Mouse (Mus musculus): ENCODE results near the gene 4933428G20Rik. TPM values are rescaled to one million over a fixed set of nuclear protein-coding genes. Genes with fewer than 3 reads are reported as not detected.

The 4933428G20Rik gene
- polyA plus RNA-seq, 1 experiment from 2014 or later, result 0.15 TPM

Other genes starting within 250 kb of the 4933428G20Rik start
- 53.6 and 78.6 TPM in 2 replicates for gene Npepps, start 219.7 kb downstream of the 4933428G20Rik start, polyA plus RNA-seq (2014; fragmentation: Nextera tagmentation; extraction: Ambion mirVana)
- 58.4 and 64.8 TPM in 2 replicates for gene Mrpl45, start 184.6 kb downstream of the 4933428G20Rik start, polyA plus RNA-seq (2014; fragmentation: Nextera tagmentation; extraction: Ambion mirVana)
- 0.07 and 0.10 TPM in 2 replicates for gene Gpr179, start 148.3 kb downstream of the 4933428G20Rik start, polyA plus RNA-seq (2014; fragmentation: Nextera tagmentation; extraction: Ambion mirVana)
- 2.5 and 3.7 TPM in 2 replicates for gene Socs7, start 137.8 kb downstream of the 4933428G20Rik start, polyA plus RNA-seq (2014; fragmentation: Nextera tagmentation; extraction: Ambion mirVana)
- 5.2 and 7.4 TPM in 2 replicates for gene Arhgap23, start 84.8 kb downstream of the 4933428G20Rik start, polyA plus RNA-seq (2014; fragmentation: Nextera tagmentation; extraction: Ambion mirVana)
- gene Srcin1, start 75.8 kb upstream of the 4933428G20Rik start, polyA plus RNA-seq (2014; fragmentation: Nextera tagmentation; extraction: Ambion mirVana), result 0.97 and 1.1 TPM in 2 replicates
- 6.3 and 6.9 TPM in 2 replicates for gene Epop, start 129.4 kb upstream of the 4933428G20Rik start, polyA plus RNA-seq (2014; fragmentation: Nextera tagmentation; extraction: Ambion mirVana)
- 5.7 and 10.0 TPM in 2 replicates for gene Mllt6, start 163.1 kb upstream of the 4933428G20Rik start, polyA plus RNA-seq (2014; fragmentation: Nextera tagmentation; extraction: Ambion mirVana)
- 30.5 and 34.2 TPM in 2 replicates for gene Cisd3, start 185.5 kb upstream of the 4933428G20Rik start, polyA plus RNA-seq (2014; fragmentation: Nextera tagmentation; extraction: Ambion mirVana)
- 19.3 and 23.1 TPM in 2 replicates for gene Pcgf2, start 200.2 kb upstream of the 4933428G20Rik start, polyA plus RNA-seq (2014; fragmentation: Nextera tagmentation; extraction: Ambion mirVana)
- 525 and 539 TPM in 2 replicates for gene Psmb3, start 203.1 kb upstream of the 4933428G20Rik start, polyA plus RNA-seq (2014; fragmentation: Nextera tagmentation; extraction: Ambion mirVana)
- gene Pip4k2b, start 244.4 kb upstream of the 4933428G20Rik start, polyA plus RNA-seq (2014; fragmentation: Nextera tagmentation; extraction: Ambion mirVana), result 1.9 and 2.6 TPM in 2 replicates